Mouse (Mus musculus): ENCODE results near the gene Cdh10.

DNA sequence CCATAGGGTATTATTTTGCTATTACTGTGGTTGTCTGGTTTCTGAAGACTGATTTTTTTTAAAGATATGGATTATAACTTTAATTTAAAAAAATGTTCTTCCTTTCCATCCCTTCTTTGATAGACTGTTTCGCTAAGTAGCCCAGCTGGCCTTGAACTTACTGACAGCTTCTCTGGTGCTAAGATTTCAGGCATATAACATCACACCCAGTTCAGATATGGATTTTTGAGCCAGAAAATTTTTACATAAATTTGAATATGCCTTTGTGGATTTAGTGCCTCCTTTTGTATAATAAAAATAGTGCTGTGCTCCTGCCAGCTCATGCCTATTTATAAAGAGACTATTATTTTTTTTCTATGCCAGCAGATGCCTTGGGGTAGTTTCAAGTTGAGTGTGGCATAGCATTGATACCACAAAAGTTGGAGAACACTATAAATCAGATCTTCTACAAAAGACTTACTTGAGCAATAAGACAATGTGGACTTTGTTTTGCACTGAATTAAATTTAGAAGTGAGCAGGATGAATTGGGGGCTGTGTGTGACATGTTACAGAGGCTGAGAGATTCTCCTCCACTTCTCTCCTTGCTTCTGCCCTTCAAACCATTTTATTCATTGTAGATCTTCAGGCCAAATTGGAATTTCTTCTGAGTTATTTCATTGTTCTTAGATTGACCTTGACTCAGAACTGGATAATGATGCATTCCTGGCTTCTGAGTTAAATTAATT is 106.8 kb downstream of the Cdh10 start:
- no peak for TF ChIP-seq CTCF (IDR thresholded peaks at IDR 0.05; ENCODE audit: low read depth, low read length)
- TF ChIP-seq GATA1 (IDR thresholded peaks at IDR 0.05; ENCODE audit: borderline replicate concordance, low read length), result no peak
- no peak for TF ChIP-seq TAL1 (conservative IDR thresholded peaks at IDR 0.05; ENCODE audit: low read depth, low read length)
- no peak for TF ChIP-seq POLR2AphosphoS5 (IDR thresholded peaks at IDR 0.05; ENCODE audit: insufficient replicate concordance, low read depth, low read length)
